Mouse (Mus musculus) layer of hippocampus, adult 6 months (tissue): ENCODE data around the gene A730009L09Rik. TPM values are rescaled to one million over a fixed set of nuclear protein-coding genes. Genes with fewer than 3 reads are reported as not detected.

Experiments used
- long read RNA-seq, 2 experiments: library from polyadenylated mRNA; unstranded; transcript quantifications; one replicate each; pipeline ENCODE4 v2.0.0; 2019 to 2020
- polyA plus RNA-seq: library from polyadenylated mRNA; unstranded; fragments of <200 nt; fragmentation: Nextera tagmentation; gene quantifications from 2 replicates; pipeline ENCODE4 v1.2.3, GENCODE M21; 2021

A730009L09Rik gene
- 0.80 and 2.5 TPM in 2 replicates for polyA plus RNA-seq
- long read RNA-seq, experiment 1 = 0 reads
- long read RNA-seq, experiment 2, partial matches to known transcripts = 0 of 3 reads
- long read RNA-seq, experiment 2, other reads (novel, unspliced or antisense) = 1 of 3 reads

GRCm38 (mm10) chr16:84514821-84515220, at the start of gene A730009L09Rik:
Gene A730009L09Rik (plus strand): TSS chr16:84515121.

Other genes starting within 250 kb of the A730009L09Rik start
- gene Mrpl39, start 220.6 kb downstream of the A730009L09Rik start, polyA plus RNA-seq = 47.5 and 53.5 TPM in 2 replicates